Mouse (Mus musculus): ENCODE results near the gene Tmem8.

- TF ChIP-seq POLR2A (IDR thresholded peaks at IDR 0.05; ENCODE audit: extremely low read depth, insufficient read depth, low read length) (no peak), CTCF (IDR thresholded peaks at IDR 0.05; ENCODE audit: low read depth, low read length) (no peak)
Measured at GRCm38 (mm10) chr17:26114061-26114460, 962 bp downstream of the Tmem8 start.
